Mouse (Mus musculus): ENCODE measurements around the gene Olfr1420. TPM values are rescaled to one million over a fixed set of nuclear protein-coding genes. Genes with fewer than 3 reads are reported as not detected.
"Not testable (repeated sequence)": the region's sequence is repeated elsewhere in the genome, so short reads cannot be mapped to it uniquely, and the experiment has no call there.

Gene Olfr1420
- polyA plus RNA-seq (2015; fragmentation: Nextera tagmentation; extraction: Ambion mirVana), result not detected in 2 replicates

- Histone ChIP-seq H3K9ac (no peak within 1 kb of the TSS), H3K27ac (no peak within 1 kb of the TSS), H3K4me3 (replicated peaks) (no peak within 1 kb of the TSS), H3K27me3 (no peaks in the 10 kb centered on the region), H3K9me3 (replicated peaks) (no peaks in the 10 kb centered on the region), H3K4me2 (no peak within 1 kb of the TSS), H3K4me1 (replicated peaks) (no peaks in the 10 kb centered on the region), H3K36me3 (no peaks in the 10 kb centered on the region)
- DNase-seq (no peak), ATAC-seq (ENCODE audit: low read depth) (no peak)
- WGBS (ENCODE audit: insufficient replicate concordance), result 26% methylated on average over 1 of the region's 1 CpGs
Measured at GRCm38 (mm10) chr19:11886265-11886664, at the start of gene Olfr1420. Gene Olfr1420, plus strand, starts transcription at chr19:11886565.

- no peaks in the 10 kb centered on the region for H3K27me3 ChIP-seq
- H3K36me3 ChIP-seq, result no peaks in the 10 kb centered on the region
- no peaks in the 10 kb centered on the region for H3K4me1 ChIP-seq (replicated peaks)
- H3K4me3 ChIP-seq (replicated peaks), result no peak within 1 kb of the TSS
- DNase-seq (no peak), ATAC-seq (ENCODE audit: low read depth) (no peak)
- no peak within 1 kb of the TSS for H3K27ac ChIP-seq
- no peak within 1 kb of the TSS for H3K4me2 ChIP-seq
- no peak within 1 kb of the TSS for H3K9ac ChIP-seq
- no peaks in the 10 kb centered on the region for H3K9me3 ChIP-seq (replicated peaks)
- WGBS (ENCODE audit: insufficient replicate concordance), result 62% methylated on average over 4 of the region's 4 CpGs
Measured at GRCm38 (mm10) chr19:11839119-11839518, 47.2 kb upstream of the Olfr1420 start, which contains the start of gene Olfr1417. Gene Olfr1417, minus strand, starts transcription at chr19:11839219.

GRCm38 (mm10) chr19:11846333-11846732, 40.0 kb upstream of the Olfr1420 start:
- 54% methylated on average over 4 of the region's 4 CpGs for WGBS (ENCODE audit: insufficient replicate concordance)
- H3K9me3 ChIP-seq (replicated peaks), result no peaks in the 10 kb centered on the region
- no peak overlapping the region for H3K9ac ChIP-seq
- H3K27me3 ChIP-seq, result no peaks in the 10 kb centered on the region
- H3K36me3 ChIP-seq, result no peaks in the 10 kb centered on the region
- H3K4me2 ChIP-seq, result no peak overlapping the region
- DNase-seq, result no peak
- no peak overlapping the region for H3K4me3 ChIP-seq (replicated peaks)
- no peak overlapping the region for H3K27ac ChIP-seq
- no peak for ATAC-seq (ENCODE audit: low read depth)
- H3K4me1 ChIP-seq (replicated peaks), result no peaks in the 10 kb centered on the region

GRCm38 (mm10) chr19:11852652-11853051, 33.7 kb upstream of the Olfr1420 start:
- Histone ChIP-seq H3K4me1 (replicated peaks) (no peaks in the 10 kb centered on the region), H3K4me3 (replicated peaks) (no peak overlapping the region), H3K27ac (no peak overlapping the region), H3K4me2 (no peak overlapping the region), H3K9me3 (replicated peaks) (no peaks in the 10 kb centered on the region), H3K27me3 (no peaks in the 10 kb centered on the region), H3K9ac (no peak overlapping the region), H3K36me3 (no peaks in the 10 kb centered on the region)
- WGBS (ENCODE audit: insufficient replicate concordance), result 23% methylated on average over 4 of the region's 4 CpGs
- ATAC-seq (ENCODE audit: low read depth) (no peak), DNase-seq (no peak)

GRCm38 (mm10) chr19:11854821-11855220, 31.5 kb upstream of the Olfr1420 start:
- ATAC-seq (ENCODE audit: low read depth) (no peak), DNase-seq (no peak)
- WGBS (ENCODE audit: insufficient replicate concordance), result 56% methylated on average over 2 of the region's 2 CpGs
- Histone ChIP-seq H3K36me3 (no peaks in the 10 kb centered on the region), H3K4me2 (no peak overlapping the region), H3K27me3 (no peaks in the 10 kb centered on the region), H3K4me1 (replicated peaks) (no peaks in the 10 kb centered on the region), H3K9me3 (replicated peaks) (no peaks in the 10 kb centered on the region), H3K4me3 (replicated peaks) (no peak overlapping the region), H3K27ac (no peak overlapping the region), H3K9ac (no peak overlapping the region)

- DNase-seq (no peak), ATAC-seq (ENCODE audit: low read depth) (no peak)
- H3K4me1 ChIP-seq (replicated peaks), result no peaks in the 10 kb centered on the region
- WGBS (ENCODE audit: insufficient replicate concordance), result 58% methylated on average over 6 of the region's 6 CpGs
- no peaks in the 10 kb centered on the region for H3K9me3 ChIP-seq (replicated peaks)
- H3K4me2 ChIP-seq, result no peak overlapping the region
- H3K4me3 ChIP-seq (replicated peaks), result no peak overlapping the region
- H3K9ac ChIP-seq, result no peak overlapping the region
- no peak overlapping the region for H3K27ac ChIP-seq
- H3K36me3 ChIP-seq, result no peaks in the 10 kb centered on the region
- H3K27me3 ChIP-seq, result no peaks in the 10 kb centered on the region
Measured at GRCm38 (mm10) chr19:11856506-11856905, 29.9 kb upstream of the Olfr1420 start.

- DNase-seq (no peak), ATAC-seq (ENCODE audit: low read depth) (no peak)
- no peaks in the 10 kb centered on the region for H3K36me3 ChIP-seq
- H3K27me3 ChIP-seq, result no peaks in the 10 kb centered on the region
- no peak within 1 kb of the TSS for H3K9ac ChIP-seq
- H3K4me1 ChIP-seq (replicated peaks), result no peaks in the 10 kb centered on the region
- no peak within 1 kb of the TSS for H3K4me2 ChIP-seq
- no peaks in the 10 kb centered on the region for H3K9me3 ChIP-seq (replicated peaks)
- H3K27ac ChIP-seq, result no peak within 1 kb of the TSS
- H3K4me3 ChIP-seq (replicated peaks), result no peak within 1 kb of the TSS
- 71% methylated on average over 1 of the region's 1 CpGs for whole genome bisulfite sequencing (ENCODE audit: insufficient replicate concordance)
Measured at GRCm38 (mm10) chr19:11860966-11861365, 25.4 kb upstream of the Olfr1420 start, which contains the start of gene Olfr1418. Gene Olfr1418, minus strand, starts transcription at chr19:11861066.

GRCm38 (mm10) chr19:11867837-11868236, 18.5 kb upstream of the Olfr1420 start:
- Histone ChIP-seq H3K4me3 (replicated peaks) (no peak overlapping the region), H3K9me3 (replicated peaks) (no peaks in the 10 kb centered on the region), H3K9ac (no peak overlapping the region), H3K27me3 (no peaks in the 10 kb centered on the region), H3K4me1 (replicated peaks) (no peaks in the 10 kb centered on the region), H3K36me3 (no peaks in the 10 kb centered on the region), H3K4me2 (no peak overlapping the region), H3K27ac (no peak overlapping the region)
- no peak for DNase-seq
- 63% methylated on average over 2 of the region's 2 CpGs for WGBS (ENCODE audit: insufficient replicate concordance)
- ATAC-seq (ENCODE audit: low read depth), result no peak

- Histone ChIP-seq H3K4me3 (replicated peaks) (no peak within 1 kb of the TSS), H3K9ac (no peak within 1 kb of the TSS), H3K9me3 (replicated peaks) (no peaks in the 10 kb centered on the region), H3K4me1 (replicated peaks) (no peaks in the 10 kb centered on the region), H3K27me3 (no peaks in the 10 kb centered on the region), H3K27ac (no peak within 1 kb of the TSS), H3K4me2 (no peak within 1 kb of the TSS), H3K36me3 (no peaks in the 10 kb centered on the region)
- ATAC-seq (ENCODE audit: low read depth) (no peak), DNase-seq (no peak)
- WGBS (ENCODE audit: insufficient replicate concordance), result 22% methylated on average over 1 of the region's 1 CpGs
Measured at GRCm38 (mm10) chr19:11875006-11875405, 11.4 kb upstream of the Olfr1420 start, which contains the start of gene Olfr1419. Gene Olfr1419, minus strand, starts transcription at chr19:11875106.

- not testable (repeated sequence) for DNase-seq; H3K27ac ChIP-seq; H3K4me2 ChIP-seq; H3K9ac ChIP-seq; H3K4me3 ChIP-seq (replicated peaks); H3K36me3 ChIP-seq; H3K4me1 ChIP-seq (replicated peaks); H3K27me3 ChIP-seq; H3K9me3 ChIP-seq (replicated peaks); ATAC-seq (ENCODE audit: low read depth)
- 46% methylated on average over 22 of the region's 22 CpGs for WGBS (ENCODE audit: insufficient replicate concordance)
Measured at GRCm38 (mm10) chr19:11878404-11878803, 8.0 kb upstream of the Olfr1420 start.

- no peak for ATAC-seq (ENCODE audit: low read depth)
- Histone ChIP-seq H3K9ac (peak overlapping the region; percentile 71; the same call in 1 of the 2 replicates), H3K4me2 (peak overlapping the region; percentile 90), H3K9me3 (replicated peaks) (no peaks in the 10 kb centered on the region), H3K4me3 (replicated peaks) (peak overlapping the region; percentile 93), H3K4me1 (replicated peaks) (peaks cover 29% of the 10 kb centered on the region), H3K27me3 (no peaks in the 10 kb centered on the region), H3K27ac (no peak overlapping the region), H3K36me3 (peaks cover 7% of the 10 kb centered on the region)
- WGBS (ENCODE audit: insufficient replicate concordance), result 31% methylated on average over 5 of the region's 5 CpGs
- no peak for DNase-seq
Measured at GRCm38 (mm10) chr19:11911021-11911420, 24.7 kb downstream of the Olfr1420 start.

- peak overlapping the region; percentile 66 for H3K27ac ChIP-seq
- no peaks in the 10 kb centered on the region for H3K27me3 ChIP-seq
- peak; percentile 8 for DNase-seq
Measured at GRCm38 (mm10) chr19:11911603-11912002, 25.2 kb downstream of the Olfr1420 start.

More at GRCm38 (mm10) chr19:11911603-11912002, 25.2 kb downstream of the Olfr1420 start:
- Histone ChIP-seq H3K36me3 (peaks cover 8% of the 10 kb centered on the region), H3K9me3 (replicated peaks) (no peaks in the 10 kb centered on the region), H3K9ac (peak overlapping the region; percentile 71), H3K4me1 (replicated peaks) (peaks cover 32% of the 10 kb centered on the region), H3K4me3 (replicated peaks) (peak overlapping the region; percentile 93), H3K4me2 (peak overlapping the region; percentile 90)
- 3% methylated on average over 17 of the region's 17 CpGs for whole genome bisulfite sequencing (ENCODE audit: insufficient replicate concordance)
- no peak; the same call in 1 of the 2 replicates for ATAC-seq (ENCODE audit: low read depth)

All from liver, embryonic 13.5 days (tissue).